Mouse (Mus musculus) heart, postnatal 0 days (tissue): Measurements from ENCODE around the gene Scn4a.

Experiments used
- CTCF ChIP-seq: IDR thresholded peaks from 2 replicates; pipeline ENCODE4 v1.5.1; 2016; ENCODE audit warnings: antibody characterized with exemption, control low read depth, low read depth
- EP300 ChIP-seq: IDR thresholded peaks from 2 replicates; pipeline ENCODE4 v1.6.1; 2016; ENCODE audit warnings: antibody characterized with exemption, low read depth

- TF ChIP-seq EP300: no peak
- TF ChIP-seq CTCF: no peak
Measured at GRCm38 (mm10) chr11:106365366-106365765, 12.3 kb upstream of the Scn4a start, which contains the start of gene Prr29.
